Mouse (Mus musculus): ENCODE data around the gene Gm4141. TPM values are rescaled to one million over a fixed set of nuclear protein-coding genes. Genes with fewer than 3 reads are reported as not detected.
"Not testable (repeated sequence)": the region's sequence is repeated elsewhere in the genome, so short reads cannot be mapped to it uniquely, and the experiment has no call there.

Gm4141 gene
- not detected for total RNA-seq (2021)

GRCm38 (mm10) chr7:20576141-20576540, at the start of gene Gm4141:
TSS of gene Gm4141 (minus strand) at chr7:20576241.
- not testable (repeated sequence) for DNase-seq

DNA sequence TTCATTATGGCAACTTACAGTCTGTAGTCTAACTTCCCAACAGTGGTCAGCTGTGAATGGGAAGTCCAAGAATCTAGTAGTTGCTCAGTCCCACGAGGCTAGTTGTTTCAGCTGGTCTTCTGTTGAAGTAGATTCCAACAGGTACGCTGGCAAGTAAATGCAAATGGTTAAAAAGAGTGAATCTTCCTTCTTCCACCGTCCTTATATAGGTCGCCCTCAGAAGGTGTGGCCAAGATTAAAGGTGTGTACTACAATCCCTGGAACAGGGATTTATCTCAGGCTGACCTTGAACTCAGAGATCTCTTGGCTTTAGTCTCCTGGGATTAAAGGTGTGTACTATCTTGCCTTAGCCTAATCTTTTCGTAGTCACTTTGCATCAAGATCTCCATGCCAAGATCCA, 22.9 kb upstream of the Gm4141 start, which contains the start of gene Gm4513:
TSS of gene Gm4513 (minus strand) at position 101 of the 400 bp plus-strand sequence.
- DNase-seq, result not testable (repeated sequence)

GRCm38 (mm10) chr7:20545657-20546056, 30.4 kb downstream of the Gm4141 start, which contains the start of gene Gm5726:
TSS of gene Gm5726 (minus strand) at chr7:20545757.
- not testable (repeated sequence) for DNase-seq

GRCm38 (mm10) chr7:20533537-20533936, 42.5 kb downstream of the Gm4141 start, which contains the start of gene Vmn1r104:
TSS of gene Vmn1r104 (plus strand) at chr7:20533837.
- not testable (repeated sequence) for DNase-seq

Other genes with a start within 250 kb of the Gm4141 start
- gene Gm4133, start 242.2 kb downstream of the Gm4141 start, total RNA-seq (2021), result not detected
- not detected for gene Gm5728, start 200.8 kb downstream of the Gm4141 start, total RNA-seq (2021)
- gene Vmn1r100, start 158.3 kb downstream of the Gm4141 start, total RNA-seq (2021), result not detected
- gene Vmn1r101, start 133.6 kb downstream of the Gm4141 start, total RNA-seq (2021), result not detected
- not detected for gene Gm10670, start 101.3 kb downstream of the Gm4141 start, total RNA-seq (2021)
- gene Vmn1r103, start 65.7 kb downstream of the Gm4141 start, total RNA-seq (2021), result not detected
- gene Vmn1r104, start 42.4 kb downstream of the Gm4141 start, total RNA-seq (2021), result not detected
- gene Gm5726, start 30.5 kb downstream of the Gm4141 start, total RNA-seq (2021), result not detected
- gene Gm4513, start 22.8 kb upstream of the Gm4141 start, total RNA-seq (2021), result not detected
- not detected for gene Vmn1r107, start 92.7 kb upstream of the Gm4141 start, total RNA-seq (2021)
- gene Vmn1r111, start 127.0 kb upstream of the Gm4141 start, total RNA-seq (2021), result not detected
- gene Gm10668, start 154.4 kb upstream of the Gm4141 start, total RNA-seq (2021), result not detected
- gene Vmn1r112, start 194.9 kb upstream of the Gm4141 start, total RNA-seq (2021), result not detected
- gene Vmn1r113, start 211.0 kb upstream of the Gm4141 start, total RNA-seq (2021), result not detected
- not detected for gene Vmn1r114, start 235.9 kb upstream of the Gm4141 start, total RNA-seq (2021)